In the genomic region with DNA sequence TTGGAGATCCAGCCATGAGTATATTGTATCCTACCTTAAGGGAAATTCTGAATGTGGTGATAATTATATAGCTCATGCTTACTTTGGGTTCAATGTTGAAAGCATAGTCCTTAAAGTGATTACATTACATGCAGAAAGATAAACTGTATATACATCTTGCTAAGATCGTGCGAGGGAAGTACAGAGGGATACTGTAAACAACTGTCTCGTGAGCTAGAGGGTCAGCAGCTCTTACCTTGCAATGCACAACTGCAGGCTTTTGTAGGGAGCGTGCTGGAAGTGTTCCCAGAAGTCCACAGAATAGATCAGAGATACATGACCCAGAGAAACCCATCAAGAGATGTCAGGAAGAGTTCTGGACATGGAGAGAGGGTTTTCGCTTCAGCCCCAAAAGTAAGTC, we compare ENCODE assay signal across 11 mouse cellular contexts.
"Had no signal": no experiment of that assay in that cellular context is flagged by ENCODE, and none has a peak within 500 bp of the region (broad histone marks: within the 10 kb centered on the region; RNA-seq: fewer than 3 reads in every experiment).

No protein-coding gene starts in this region.

- H3K4me1 ChIP-seq: liver, embryonic 15.5 days; megakaryocyte, embryonic 14.5 days had no signal

- H3K36me3 ChIP-seq: kidney, embryonic 15.5 days; limb, embryonic 10.5 days; liver, embryonic 15.5 days; midbrain, embryonic 12.5 days had no signal

- H3K4me3 ChIP-seq: kidney, embryonic 15.5 days; limb, embryonic 10.5 days; liver, embryonic 15.5 days; megakaryocyte, embryonic 14.5 days; midbrain, embryonic 12.5 days had no signal

- H3K27ac ChIP-seq: kidney, embryonic 15.5 days; limb, embryonic 10.5 days; liver, embryonic 15.5 days; macrophage; midbrain, embryonic 12.5 days had no signal

- H3K9ac ChIP-seq: kidney, embryonic 15.5 days; liver, embryonic 15.5 days; midbrain, embryonic 12.5 days had no signal

- H3K9me3 ChIP-seq: kidney, embryonic 15.5 days; limb, embryonic 10.5 days; liver, embryonic 15.5 days; midbrain, embryonic 12.5 days had no signal

- H3K27me3 ChIP-seq: liver, embryonic 15.5 days; megakaryocyte, embryonic 14.5 days; midbrain, embryonic 12.5 days had no signal

- DNase-seq: kidney, postnatal 14 days; lung, adult 2 months; right cerebral cortex, adult 18-20 months; thymus, postnatal 4 days had no signal

- H3K4me2 ChIP-seq: kidney, embryonic 15.5 days; liver, embryonic 11.5 days; liver, embryonic 15.5 days; midbrain, embryonic 12.5 days had no signal
